Mouse (Mus musculus): ENCODE results near the gene Atxn2l. TPM values are rescaled to one million over a fixed set of nuclear protein-coding genes. Genes with fewer than 3 reads are reported as not detected.

The Atxn2l gene
- polyA plus RNA-seq, 1 experiment from 2014 or later, result 16.9 TPM

DNA sequence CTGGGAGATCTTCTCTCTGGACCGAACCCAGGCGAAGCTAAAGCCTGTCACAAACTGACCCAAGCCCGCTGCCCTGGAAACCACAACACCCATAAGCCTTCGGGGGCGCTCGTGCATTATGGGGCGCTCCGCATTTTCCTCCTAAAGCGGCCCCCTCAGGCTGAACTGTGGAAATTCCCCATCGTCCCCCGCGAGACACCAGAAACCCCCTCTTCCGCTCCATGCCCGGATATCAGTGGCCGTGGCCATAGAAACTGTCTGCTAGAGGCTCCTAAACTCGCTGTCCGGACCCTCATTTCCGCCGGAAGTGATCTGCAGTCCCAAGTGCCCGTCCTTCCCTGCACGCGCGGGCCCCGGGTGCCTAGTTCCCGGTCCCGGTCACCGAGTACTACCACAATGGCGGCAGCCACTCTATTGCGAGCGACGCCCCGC, 16.2 kb downstream of the Atxn2l start, which contains the start of gene Tufm:
Gene Tufm (plus strand): TSS at position 310 of the 432 bp plus-strand sequence.
- DNase-seq (ENCODE audit: low spot score) (peak; percentile 95), ATAC-seq (ENCODE audit: low FRiP score, low TSS enrichment) (peak; percentile 90)

DNA sequence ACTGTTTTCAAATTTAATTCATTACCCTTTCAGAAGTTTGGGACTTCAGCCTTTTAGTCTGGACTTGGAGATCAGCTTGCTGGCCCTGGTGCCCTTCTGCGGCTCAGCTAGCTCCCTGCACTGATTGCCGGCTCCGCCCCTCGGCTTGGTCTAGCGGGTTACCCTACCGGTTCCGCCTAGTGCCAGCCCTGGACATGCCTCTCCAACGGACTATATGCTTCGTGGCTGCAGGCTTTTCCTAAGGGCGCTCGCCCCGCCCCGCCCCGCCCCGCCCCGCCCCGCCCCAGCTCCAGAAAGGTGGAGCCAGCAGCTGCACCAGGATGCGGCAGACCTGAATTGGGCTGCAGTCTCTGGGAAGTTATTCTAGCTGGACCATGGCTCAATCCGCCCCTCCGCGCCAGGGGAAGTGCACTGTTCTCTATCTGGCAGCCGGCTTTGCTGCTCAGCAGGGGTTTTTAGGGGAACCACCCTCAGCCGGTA, 20.8 kb downstream of the Atxn2l start:
- peak; percentile 96 for DNase-seq (ENCODE audit: low spot score)
- Histone ChIP-seq H3K4me3 (ENCODE audit: low read depth, low read length) (peak overlapping the region; percentile 31), H3K4me1 (replicated peaks; ENCODE audit: control insufficient read depth, insufficient read depth) (no peaks in the 10 kb centered on the region), H3K27ac (replicated peaks) (peak overlapping the region; percentile 81), H3K9ac (ENCODE audit: low read length) (peak overlapping the region; percentile 45), H3K9me3 (ENCODE audit: control insufficient read depth, low read length) (no peaks in the 10 kb centered on the region), H3K27me3 (ENCODE audit: control insufficient read depth, insufficient read depth, low read length) (no peaks in the 10 kb centered on the region), H3K36me3 (ENCODE audit: control insufficient read depth, insufficient read depth, low read length) (no peaks in the 10 kb centered on the region), H3K4me2 (replicated peaks; ENCODE audit: low read depth) (peak overlapping the region; percentile 63)
- peak; percentile 94 for ATAC-seq (ENCODE audit: low FRiP score, low TSS enrichment)
- TF ChIP-seq CTCF (IDR thresholded peaks at IDR 0.05; ENCODE audit: low read depth) (peak; percentile 22; the same call in 1 of the 2 replicates), EP300 (optimal IDR thresholded peaks at IDR 0.05) (no peak)
- under 1% methylated on average over 22 of the region's 23 CpGs for WGBS

More for the DNA sequence above, 16.2 kb downstream of the Atxn2l start, which contains the start of gene Tufm:
- peak within 1 kb of the TSS; percentile 70 for H3K27ac ChIP-seq (replicated peaks)
- TF ChIP-seq CTCF (IDR thresholded peaks at IDR 0.05; ENCODE audit: low read depth) (peak; percentile 70), EP300 (optimal IDR thresholded peaks at IDR 0.05) (no peak)
- H3K9me3 ChIP-seq (ENCODE audit: control insufficient read depth, low read length), result no peaks in the 10 kb centered on the region
- H3K4me2 ChIP-seq (replicated peaks; ENCODE audit: low read depth), result peak within 1 kb of the TSS; percentile 82
- peak within 1 kb of the TSS; percentile 77 for H3K9ac ChIP-seq (ENCODE audit: low read length)
- H3K36me3 ChIP-seq (ENCODE audit: control insufficient read depth, insufficient read depth, low read length), result peaks cover 7% of the 10 kb centered on the region; the same call in 1 of the 2 replicates
- under 1% methylated on average over 32 of the region's 32 CpGs for WGBS
- H3K4me3 ChIP-seq (ENCODE audit: low read depth, low read length), result peak within 1 kb of the TSS; percentile 56
- H3K4me1 ChIP-seq (replicated peaks; ENCODE audit: control insufficient read depth, insufficient read depth), result no peaks in the 10 kb centered on the region
- H3K27me3 ChIP-seq (ENCODE audit: control insufficient read depth, insufficient read depth, low read length), result no peaks in the 10 kb centered on the region

DNA sequence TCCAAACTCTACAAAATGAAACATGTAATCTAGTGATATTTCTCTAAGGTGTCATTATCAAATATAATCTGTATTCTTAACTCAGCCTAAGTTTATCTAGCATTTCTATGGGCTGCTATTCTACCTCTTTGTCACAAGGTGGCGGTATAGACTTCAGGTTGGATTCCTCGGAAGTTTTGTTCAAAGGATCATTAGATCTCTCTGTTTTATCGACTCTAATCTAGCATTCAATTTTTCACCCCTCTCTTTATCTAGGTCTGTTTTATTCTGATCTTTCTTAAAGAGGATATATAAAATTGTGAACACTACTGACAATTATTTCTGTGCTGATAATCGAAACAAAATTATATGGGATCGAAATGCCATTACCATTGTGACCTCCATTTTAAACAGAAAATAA, 21.5 kb downstream of the Atxn2l start:
- no peaks in the 10 kb centered on the region for H3K36me3 ChIP-seq (ENCODE audit: control insufficient read depth, insufficient read depth, low read length)
- no peak for DNase-seq (ENCODE audit: low spot score)
- H3K4me2 ChIP-seq (replicated peaks; ENCODE audit: low read depth), result no peak overlapping the region
- WGBS, result 18% methylated on average over 5 of the region's 5 CpGs
- no peaks in the 10 kb centered on the region for H3K4me1 ChIP-seq (replicated peaks; ENCODE audit: control insufficient read depth, insufficient read depth)
- no peaks in the 10 kb centered on the region for H3K9me3 ChIP-seq (ENCODE audit: control insufficient read depth, low read length)
- no peak overlapping the region for H3K27ac ChIP-seq (replicated peaks)
- TF ChIP-seq CTCF (IDR thresholded peaks at IDR 0.05; ENCODE audit: low read depth) (peak; percentile 81), EP300 (optimal IDR thresholded peaks at IDR 0.05) (no peak)
- H3K4me3 ChIP-seq (ENCODE audit: low read depth, low read length), result no peak overlapping the region
- H3K9ac ChIP-seq (ENCODE audit: low read length), result no peak overlapping the region
- H3K27me3 ChIP-seq (ENCODE audit: control insufficient read depth, insufficient read depth, low read length), result no peaks in the 10 kb centered on the region
- no peak for ATAC-seq (ENCODE audit: low FRiP score, low TSS enrichment)

DNA sequence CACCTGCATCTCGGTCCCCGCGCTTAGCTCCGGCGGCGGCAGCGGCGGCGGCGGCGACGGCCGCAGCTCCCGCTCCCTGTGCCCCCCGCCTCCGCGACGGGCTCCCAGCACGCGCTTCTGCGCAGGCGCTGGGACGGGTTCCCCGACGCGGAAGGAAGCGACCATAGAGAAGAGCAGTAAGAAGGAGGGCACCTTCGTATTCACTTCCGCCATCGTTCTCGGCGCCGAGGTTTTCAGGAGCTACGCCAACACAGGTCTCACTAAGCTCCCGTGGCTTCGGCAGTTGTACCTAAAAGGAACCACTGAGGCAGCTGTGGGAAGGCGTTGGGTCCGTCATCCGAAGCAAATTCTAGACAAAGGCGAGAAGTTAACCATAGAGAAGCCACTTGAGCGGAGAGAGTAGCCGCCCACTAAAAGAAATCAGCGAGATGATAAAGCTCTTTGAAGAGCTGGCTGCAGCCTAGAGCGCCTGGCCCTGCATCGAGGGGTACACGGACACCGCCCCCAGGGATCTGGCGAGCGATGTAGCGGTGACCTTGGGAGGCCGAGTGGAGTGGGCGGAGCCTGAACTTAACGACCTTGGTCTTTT, 28.1 kb downstream of the Atxn2l start, which contains the start of gene Sh2b1:
Gene Sh2b1 (minus strand): TSS at position 432 of the 589 bp plus-strand sequence.
- ATAC-seq (ENCODE audit: low FRiP score, low TSS enrichment), result peak; percentile 92
- Histone ChIP-seq H3K9ac (ENCODE audit: low read length) (peak within 1 kb of the TSS; percentile 97), H3K27me3 (ENCODE audit: control insufficient read depth, insufficient read depth, low read length) (no peaks in the 10 kb centered on the region), H3K4me1 (replicated peaks; ENCODE audit: control insufficient read depth, insufficient read depth) (0 out of 2 replicates have a peak, but pooled peaks cover 3% of the 10 kb centered on the region), H3K4me2 (replicated peaks; ENCODE audit: low read depth) (peak within 1 kb of the TSS; percentile 91), H3K36me3 (ENCODE audit: control insufficient read depth, insufficient read depth, low read length) (peaks cover 14% of the 10 kb centered on the region), H3K27ac (replicated peaks) (peak within 1 kb of the TSS; percentile 94), H3K4me3 (ENCODE audit: low read depth, low read length) (peak within 1 kb of the TSS; percentile 91), H3K9me3 (ENCODE audit: control insufficient read depth, low read length) (no peaks in the 10 kb centered on the region)
- under 1% methylated on average over 41 of the region's 53 CpGs for WGBS
- peak; percentile 90 for DNase-seq (ENCODE audit: low spot score)
- TF ChIP-seq EP300 (optimal IDR thresholded peaks at IDR 0.05) (no peak), CTCF (IDR thresholded peaks at IDR 0.05; ENCODE audit: low read depth) (peak; percentile 63)

DNA sequence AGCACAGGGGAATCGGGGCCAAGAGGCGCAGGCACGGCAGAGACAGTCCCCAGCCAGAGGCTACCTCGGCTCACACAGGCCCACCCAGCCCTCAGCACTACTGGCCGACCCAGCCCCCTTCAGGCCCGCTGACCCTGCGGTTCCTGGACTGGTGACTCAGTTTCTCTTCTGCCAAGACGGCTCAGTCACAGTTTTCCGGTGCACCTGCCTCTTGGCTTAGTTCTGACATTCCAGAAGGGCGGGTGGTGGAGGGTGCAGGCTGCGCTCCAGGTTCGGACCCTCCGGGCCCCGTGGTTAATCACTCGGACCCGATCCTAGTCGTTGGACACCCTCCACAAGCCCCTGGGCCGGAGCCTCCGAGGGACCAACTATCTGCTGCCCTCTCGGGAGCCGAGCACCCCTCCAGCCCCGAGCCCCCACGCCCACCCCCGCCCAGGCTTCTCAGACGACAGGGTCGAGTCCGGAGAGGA, 28.7 kb downstream of the Atxn2l start:
- Histone ChIP-seq H3K4me1 (replicated peaks; ENCODE audit: control insufficient read depth, insufficient read depth) (0 out of 2 replicates have a peak, but pooled peaks cover 3% of the 10 kb centered on the region), H3K27me3 (ENCODE audit: control insufficient read depth, insufficient read depth, low read length) (no peaks in the 10 kb centered on the region), H3K9me3 (ENCODE audit: control insufficient read depth, low read length) (no peaks in the 10 kb centered on the region), H3K4me2 (replicated peaks; ENCODE audit: low read depth) (peak overlapping the region; percentile 91), H3K27ac (replicated peaks) (peak overlapping the region; percentile 94), H3K4me3 (ENCODE audit: low read depth, low read length) (peak overlapping the region; percentile 91), H3K9ac (ENCODE audit: low read length) (peak overlapping the region; percentile 97), H3K36me3 (ENCODE audit: control insufficient read depth, insufficient read depth, low read length) (peaks cover 18% of the 10 kb centered on the region)
- peak; percentile 38 for ATAC-seq (ENCODE audit: low FRiP score, low TSS enrichment)
- DNase-seq (ENCODE audit: low spot score), result peak; percentile 40
- under 1% methylated on average over 24 of the region's 27 CpGs for WGBS
- TF ChIP-seq EP300 (optimal IDR thresholded peaks at IDR 0.05) (no peak), CTCF (IDR thresholded peaks at IDR 0.05; ENCODE audit: low read depth) (no peak)
